Mouse (Mus musculus): ENCODE data around the gene Ntn1.

- TF ChIP-seq CTCF (conservative IDR thresholded peaks at IDR 0.05; ENCODE audit: insufficient read depth, insufficient read length, low read depth, low read length) (no peak), POLR2A (IDR thresholded peaks at IDR 0.05; ENCODE audit: low read depth, low read length) (no peak)
These were observed 155.7 kb downstream of the Ntn1 start for GRCm38 (mm10) chr11:68244992-68245261.

Measured in kidney, adult 2 months (tissue).